Mouse (Mus musculus) midbrain, postnatal 0 days (tissue): ENCODE measurements around the gene Nutf2. TPM values are rescaled to one million over a fixed set of nuclear protein-coding genes. Genes with fewer than 3 reads are reported as not detected.
"Not testable (repeated sequence)": the region's sequence is repeated elsewhere in the genome, so short reads cannot be mapped to it uniquely, and the experiment has no call there.

Experiments
- ATAC-seq: fragments of 200-750 bp; cut with Nextera tagmentation; 2 replicates; pipeline ENCODE4 v1.8.0; 2017; ENCODE audit warnings: moderate number of reproducible peaks, mild to moderate bottlenecking, moderate TSS enrichment, moderate library complexity; ENCODE audit not compliant: low FRiP score
- DNase-seq: peaks from one replicate; pipeline ENCODE4 v3.0.0-alpha.2; 2015; ENCODE audit warnings: low spot score
- H3K27ac ChIP-seq: fragments of 300-500 bp; sonication (generic); 2 replicates; pipeline ENCODE4 v1.5.1; 2014; ENCODE audit warnings: low read depth, mild to moderate bottlenecking, low read length, mixed read lengths
- H3K27me3 ChIP-seq: fragments of 300-500 bp; sonication (generic); 2 replicates; pipeline ENCODE4 v1.6.1; 2014; ENCODE audit warnings: low read length, control low read depth, mixed read lengths; ENCODE audit not compliant: insufficient read depth
- H3K36me3 ChIP-seq: fragments of 300-500 bp; sonication (generic); 2 replicates; pipeline ENCODE4 v1.6.1; 2014; ENCODE audit warnings: low read length, control low read depth, mixed read lengths; ENCODE audit not compliant: insufficient read depth
- H3K4me1 ChIP-seq: fragments of 300-500 bp; sonication (generic); 2 replicates; pipeline ENCODE4 v1.6.1; 2014; ENCODE audit warnings: mild to moderate bottlenecking, control low read depth, antibody characterized with exemption, low read length, mixed read lengths; ENCODE audit not compliant: insufficient read depth
- H3K4me2 ChIP-seq: fragments of 300-500 bp; sonication (generic); 2 replicates; pipeline ENCODE4 v1.6.1; 2014; ENCODE audit warnings: low read depth, mild to moderate bottlenecking, low read length, mixed read lengths; ENCODE audit not compliant: poor library complexity, severe bottlenecking
- H3K4me3 ChIP-seq: fragments of 300-500 bp; sonication (generic); 2 replicates; pipeline ENCODE4 v1.5.1; 2014; ENCODE audit warnings: low read depth, mild to moderate bottlenecking, low read length, moderate library complexity
- H3K9ac ChIP-seq: fragments of 300-500 bp; sonication (generic); replicated peaks from 2 replicates; pipeline ENCODE4 v1.6.1; 2014; ENCODE audit warnings: mild to moderate bottlenecking, low read length, moderate library complexity, mixed read lengths; ENCODE audit not compliant: poor library complexity, severe bottlenecking
- H3K9me3 ChIP-seq: fragments of 300-500 bp; sonication (generic); 2 replicates; pipeline ENCODE4 v1.6.1; 2016; ENCODE audit warnings: low read length, control low read depth
- CTCF ChIP-seq: IDR thresholded peaks from 2 replicates; pipeline ENCODE4 v1.5.1; 2016; ENCODE audit warnings: antibody characterized with exemption, mild to moderate bottlenecking
- WGBS: fragments of 180-500 bp; shearing (Covaris S2); extraction: QIAGEN DNeasy Blood & Tissue Kit; methylation state at CpG from one replicate; pipeline ENCODE4 v1.1.7; 2014; 5-methylcytosine and 5-hydroxymethylcytosine counted together
- polyA plus RNA-seq: library from polyadenylated mRNA; unstranded; fragments of >200 nt; fragmentation: Nextera tagmentation; extraction: Ambion mirVana; gene quantifications from 2 replicates; pipeline ENCODE4 v1.2.1, GENCODE M21; 2015
- total RNA-seq: library from RNA; depleted of rRNA; stranded (reverse); fragments of >200 nt; gene quantifications from 2 replicates; pipeline ENCODE4 v1.2.3, GENCODE M21; 2014

Gene Nutf2
- total and polyA plus RNA-seq, 2 experiments from 2014 or later = 65.2 to 137 TPM

GRCm38 (mm10) chr8:105820925-105821324, 39.5 kb upstream of the Nutf2 start:
- Histone ChIP-seq H3K27ac (no peak overlapping the region), H3K27me3 (no peaks in the 10 kb centered on the region), H3K9me3 (no peaks in the 10 kb centered on the region), H3K36me3 (peaks cover 19% of the 10 kb centered on the region), H3K4me2 (no peak overlapping the region), H3K9ac (no peak overlapping the region), H3K4me1 (peaks cover 7% of the 10 kb centered on the region), H3K4me3 (no peak overlapping the region)
- no peak for TF ChIP-seq CTCF
- ATAC-seq = no peak
- WGBS = 100% methylated on average over 1 of the region's 1 CpGs
- no peak for DNase-seq

DNA sequence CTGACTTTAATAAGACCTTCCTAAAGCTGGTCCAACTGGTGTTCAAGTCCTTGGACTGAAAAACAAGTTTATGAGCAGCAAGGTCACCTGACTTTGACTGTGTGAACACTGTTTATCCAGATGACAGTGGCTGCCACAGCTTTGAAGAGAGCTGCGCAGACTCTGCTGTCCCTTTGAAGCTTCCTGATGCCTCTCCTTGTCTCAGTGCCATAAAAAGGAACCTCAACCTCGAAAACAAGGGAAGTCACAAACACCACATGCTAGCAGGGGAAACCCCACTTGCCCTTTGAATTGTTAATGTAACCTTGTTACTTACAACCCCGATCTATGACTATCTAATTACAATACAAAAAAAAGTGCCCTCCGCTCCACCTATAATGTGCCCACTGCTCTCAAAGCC, 34.9 kb upstream of the Nutf2 start:
- H3K4me2 ChIP-seq = peak overlapping the region; percentile 96
- no peaks in the 10 kb centered on the region for H3K9me3 ChIP-seq
- TF ChIP-seq CTCF = no peak
- H3K27me3 ChIP-seq = no peaks in the 10 kb centered on the region
- H3K27ac ChIP-seq = no peak overlapping the region
- ATAC-seq = no peak
- peaks cover 10% of the 10 kb centered on the region for H3K4me1 ChIP-seq
- 83% methylated on average over 4 of the region's 4 CpGs for WGBS
- peaks cover 14% of the 10 kb centered on the region for H3K36me3 ChIP-seq
- 0 out of 2 replicates have a peak overlapping the region, but pooled peaks have one; percentile 91 for H3K9ac ChIP-seq
- H3K4me3 ChIP-seq = no peak overlapping the region
- no peak for DNase-seq

DNA sequence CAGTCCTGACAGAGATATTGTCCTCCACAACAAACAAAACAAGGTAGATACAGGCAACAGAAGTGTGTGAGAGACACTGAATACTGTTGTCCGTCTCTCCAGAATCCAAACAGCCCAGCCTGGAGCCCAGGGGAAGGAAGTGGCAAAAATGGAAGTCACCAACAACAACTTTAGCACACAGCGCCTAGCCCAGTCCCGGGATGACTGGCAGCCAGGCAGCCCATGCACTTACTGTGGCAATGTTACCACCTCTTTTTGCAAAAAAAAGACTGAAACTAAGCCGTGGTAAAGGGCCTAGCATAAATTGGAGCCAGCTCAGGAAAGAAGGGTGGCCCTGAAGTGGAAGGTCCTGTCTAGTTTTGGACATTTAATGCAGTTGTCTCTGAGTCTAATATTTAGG, 34.0 kb upstream of the Nutf2 start:
- TF ChIP-seq CTCF = no peak
- H3K4me3 ChIP-seq = peak overlapping the region; percentile 98
- peak overlapping the region; percentile 91 for H3K9ac ChIP-seq
- H3K27me3 ChIP-seq = no peaks in the 10 kb centered on the region
- H3K27ac ChIP-seq = peak overlapping the region; percentile 62
- no peaks in the 10 kb centered on the region for H3K9me3 ChIP-seq
- peaks cover 6% of the 10 kb centered on the region; the same call in 1 of the 2 replicates for H3K36me3 ChIP-seq
- peak overlapping the region; percentile 96 for H3K4me2 ChIP-seq
- no peak for DNase-seq
- 8% methylated on average over 4 of the region's 4 CpGs for WGBS
- H3K4me1 ChIP-seq = peaks cover 10% of the 10 kb centered on the region
- no peak for ATAC-seq

DNA sequence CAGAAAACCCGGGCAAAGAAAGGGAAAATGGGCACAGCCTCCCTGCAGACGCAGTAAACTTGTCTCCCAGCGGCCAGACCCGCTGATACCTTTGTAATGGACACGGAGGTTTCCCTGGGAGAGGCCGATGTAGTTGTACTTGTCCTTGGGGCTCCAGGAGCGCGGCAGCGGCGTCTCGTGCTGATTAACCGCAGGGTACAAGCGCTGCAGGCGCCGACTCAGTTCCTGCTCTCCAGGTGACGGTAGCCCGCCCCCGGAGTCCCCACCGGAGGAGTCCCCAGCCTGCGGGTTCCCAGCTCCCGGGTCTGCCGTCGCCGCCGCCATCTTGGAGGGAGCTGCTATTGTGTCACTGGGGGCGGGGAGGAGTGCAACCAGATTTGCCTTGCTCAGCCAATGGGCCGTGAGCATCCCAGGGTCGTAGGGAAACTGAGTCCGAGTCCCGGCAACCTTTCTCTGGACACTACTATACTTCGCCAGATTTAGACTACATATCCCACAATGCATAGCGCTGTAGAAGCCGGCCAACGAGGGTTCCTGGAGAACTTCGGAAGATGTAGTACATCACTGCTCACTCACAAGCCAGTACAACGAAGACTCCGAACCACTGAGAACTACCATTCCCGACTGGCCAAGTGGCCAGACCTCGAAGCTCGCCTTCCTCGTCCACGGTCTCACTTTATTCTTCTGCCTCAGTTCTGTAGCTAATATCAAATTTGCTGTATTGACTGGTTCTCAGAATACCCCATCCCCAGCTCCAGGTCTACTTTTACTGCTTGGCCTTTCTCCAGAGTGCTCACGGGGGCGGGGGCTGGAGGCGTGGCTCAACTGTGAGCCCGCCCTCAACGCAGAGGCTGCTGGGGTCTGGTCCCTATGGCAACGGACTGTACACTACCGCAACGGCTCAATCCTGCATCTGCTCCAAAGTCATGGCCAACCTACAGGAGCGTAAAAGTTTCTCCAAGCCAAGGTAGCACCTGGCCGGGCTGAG, 33.2 kb upstream of the Nutf2 start, which contains the start of the genes Ranbp10 and Tsnaxip1:
Ranbp10 (minus strand) TSS at position 490 of the 988 bp plus-strand sequence.
Tsnaxip1 (plus strand) TSS at position 871 of the 988 bp plus-strand sequence.
- no peak for TF ChIP-seq CTCF
- under 1% methylated on average over 52 of the region's 52 CpGs for WGBS
- H3K36me3 ChIP-seq = 0 out of 2 replicates have a peak, but pooled peaks cover 3% of the 10 kb centered on the region
- H3K27me3 ChIP-seq = no peaks in the 10 kb centered on the region
- H3K9me3 ChIP-seq = no peaks in the 10 kb centered on the region
- DNase-seq (peak; percentile 100), ATAC-seq (peak; percentile 98)
- peak within 1 kb of the TSS; percentile 96 for H3K4me2 ChIP-seq
- H3K9ac ChIP-seq = peak within 1 kb of the TSS; percentile 91
- peak within 1 kb of the TSS; percentile 78 for H3K27ac ChIP-seq
- H3K4me1 ChIP-seq = peaks cover 10% of the 10 kb centered on the region
- H3K4me3 ChIP-seq = peak within 1 kb of the TSS; percentile 98

- H3K4me2 ChIP-seq, H3K9ac ChIP-seq, H3K27me3 ChIP-seq, ATAC-seq, H3K4me1 ChIP-seq, H3K9me3 ChIP-seq, H3K4me3 ChIP-seq, DNase-seq, H3K36me3 ChIP-seq, H3K27ac ChIP-seq: not testable (repeated sequence)
- WGBS = 84% methylated on average over 2 of the region's 2 CpGs
Observed at GRCm38 (mm10) chr8:105833740-105834139, 26.6 kb upstream of the Nutf2 start.

- WGBS = 27% methylated on average over 11 of the region's 11 CpGs
- Histone ChIP-seq H3K4me2 (no peak overlapping the region), H3K9me3 (no peaks in the 10 kb centered on the region), H3K36me3 (no peaks in the 10 kb centered on the region), H3K4me3 (no peak overlapping the region), H3K27me3 (no peaks in the 10 kb centered on the region), H3K4me1 (no peaks in the 10 kb centered on the region), H3K27ac (no peak overlapping the region), H3K9ac (no peak overlapping the region)
- DNase-seq (no peak), ATAC-seq (no peak)
- peak; percentile 56 for TF ChIP-seq CTCF
Observed at GRCm38 (mm10) chr8:105835318-105835717, 25.1 kb upstream of the Nutf2 start.
